Mouse (Mus musculus) MEL-GATA-1-ER (cell line): Measurements from ENCODE around the gene Ccdc82.

Experiments used
- DNase-seq: peaks from one replicate; pipeline ENCODE4 v3.0.0-alpha.2; 2012; ENCODE audit warnings: low read depth; ENCODE audit errors: extremely low read depth

The Ccdc82 gene

DNA sequence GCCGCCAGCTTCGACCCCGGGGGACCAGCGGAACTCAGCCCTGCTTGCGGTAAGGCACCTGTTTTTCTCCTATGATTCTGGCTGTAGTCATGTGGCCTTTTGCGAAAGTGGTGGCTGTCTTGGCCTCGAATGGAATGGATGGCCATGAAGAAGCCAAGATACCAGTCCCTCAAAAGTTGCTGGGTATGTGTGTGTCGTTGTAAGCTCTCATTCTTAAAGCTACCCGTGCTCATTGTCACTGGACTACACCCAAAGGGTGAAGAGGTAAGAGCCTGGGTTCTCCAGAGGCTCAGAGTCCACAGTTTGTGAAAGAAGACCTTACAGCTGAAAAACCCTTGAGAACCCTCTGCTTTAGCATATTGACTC lies 51.7 kb downstream of the Ccdc82 start:
- DNase-seq, result peak; percentile 11

DNA sequence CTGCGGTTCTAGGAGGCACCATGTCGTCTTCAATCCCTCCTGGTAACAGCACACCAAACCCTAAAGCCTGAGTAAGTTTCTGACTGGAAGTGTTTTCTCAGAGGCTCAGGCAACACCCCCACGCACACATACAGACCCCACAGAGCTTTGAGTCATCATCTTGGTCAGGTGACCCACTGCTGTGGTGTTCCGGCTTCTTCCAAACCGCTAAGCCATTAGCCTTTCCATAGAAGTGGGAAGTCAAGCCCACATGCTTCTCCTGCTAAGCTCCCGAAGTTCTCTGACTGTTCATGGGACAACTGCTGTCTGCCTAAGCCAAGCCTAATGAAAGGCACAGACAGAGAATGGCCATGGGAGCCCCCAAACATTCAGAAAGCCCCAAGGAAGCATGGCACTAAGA lies 52.4 kb downstream of the Ccdc82 start:
- no peak for DNase-seq

DNA sequence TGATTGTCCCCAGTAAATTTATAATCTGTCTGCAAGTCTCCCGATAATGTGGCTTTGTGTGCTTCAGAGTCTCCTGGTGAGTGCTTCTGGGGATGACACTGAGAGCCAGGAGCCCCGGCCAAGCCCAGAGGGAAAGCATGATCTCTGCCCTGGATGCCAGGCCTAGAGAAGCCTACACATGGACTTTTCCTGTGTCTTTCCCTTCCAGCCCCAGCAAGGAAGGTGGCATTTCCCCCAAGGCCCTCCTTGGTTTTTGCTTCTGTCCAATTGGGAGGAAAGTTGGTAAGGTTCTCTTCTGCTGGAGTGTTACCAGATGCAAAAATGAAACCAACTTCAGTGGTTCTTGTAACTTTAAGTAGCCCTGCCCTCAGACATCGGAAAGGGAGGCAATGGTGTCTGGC lies 53.3 kb downstream of the Ccdc82 start:
- DNase-seq, result no peak

DNA sequence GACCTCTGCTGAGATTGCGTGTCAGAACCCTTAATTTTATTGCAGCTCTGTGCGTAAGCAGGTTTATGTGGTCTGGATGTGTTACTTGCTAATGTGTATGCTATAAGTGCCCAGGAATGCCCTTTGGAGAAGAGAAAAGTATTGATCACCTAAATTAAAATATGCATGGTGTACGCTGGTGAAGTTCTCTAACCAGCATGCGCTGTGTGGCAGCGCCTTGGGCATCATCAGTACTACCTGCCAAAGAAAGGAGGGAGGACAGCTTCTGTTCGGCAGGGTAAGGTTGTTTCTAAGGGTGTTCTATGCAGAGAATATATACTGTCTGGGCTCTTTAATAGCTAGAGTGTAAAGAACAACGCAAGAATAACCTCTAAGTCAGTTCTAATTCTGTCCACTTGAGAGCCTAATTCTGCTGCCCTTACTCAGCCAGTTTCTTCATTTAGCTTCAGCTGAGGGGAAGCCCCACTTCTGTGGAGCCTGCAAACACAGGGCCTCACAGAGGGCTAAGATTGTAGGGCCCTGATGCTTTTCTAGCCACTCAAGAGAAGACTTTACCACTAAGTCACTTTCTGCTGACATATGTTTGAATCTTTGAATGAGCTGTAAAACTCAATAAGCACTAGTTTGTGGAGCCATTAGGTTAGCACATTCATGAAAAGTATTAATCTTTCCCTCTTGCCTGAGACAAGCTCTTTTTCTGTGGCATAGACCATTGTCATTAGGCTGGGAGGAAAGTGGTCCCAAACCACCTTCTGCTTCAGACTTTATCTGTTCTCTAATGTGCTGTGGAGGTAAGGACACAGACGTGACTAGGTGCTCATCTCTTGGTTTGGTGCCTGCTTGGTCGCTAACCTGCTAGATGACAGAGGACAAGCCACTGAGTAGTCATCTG lies 54.4 kb downstream of the Ccdc82 start:
- no peak for DNase-seq

DNA sequence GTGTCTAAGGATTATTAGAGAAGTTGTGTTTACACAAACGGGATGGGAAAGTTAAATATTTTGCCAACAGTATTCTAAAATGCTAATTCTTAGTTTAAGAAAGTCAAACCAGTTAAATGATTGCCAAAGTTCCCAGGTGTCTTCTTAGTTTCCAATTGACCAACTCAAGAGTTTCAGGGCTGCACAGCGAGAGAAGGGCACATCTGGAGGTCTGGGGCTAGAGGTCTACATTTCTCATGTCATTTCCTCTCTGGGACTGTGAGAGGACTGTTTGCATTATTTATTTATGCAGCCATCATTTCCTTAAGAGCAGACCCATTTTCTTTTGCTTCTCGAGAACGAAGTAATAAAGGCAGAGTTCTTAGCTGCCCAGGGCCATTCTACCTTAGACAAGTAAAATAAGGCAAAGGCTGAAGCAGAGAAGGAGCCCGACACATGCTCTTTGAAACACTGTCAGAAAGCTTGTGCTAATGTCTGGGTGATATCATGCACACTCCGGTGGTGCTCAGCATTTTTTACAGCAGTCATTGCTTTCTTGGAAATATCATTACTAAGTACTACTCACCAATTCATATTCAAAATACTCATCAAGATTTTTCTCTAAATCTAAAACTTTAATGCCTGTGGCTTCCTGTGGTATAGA lies 55.5 kb downstream of the Ccdc82 start:
- DNase-seq, result no peak

DNA sequence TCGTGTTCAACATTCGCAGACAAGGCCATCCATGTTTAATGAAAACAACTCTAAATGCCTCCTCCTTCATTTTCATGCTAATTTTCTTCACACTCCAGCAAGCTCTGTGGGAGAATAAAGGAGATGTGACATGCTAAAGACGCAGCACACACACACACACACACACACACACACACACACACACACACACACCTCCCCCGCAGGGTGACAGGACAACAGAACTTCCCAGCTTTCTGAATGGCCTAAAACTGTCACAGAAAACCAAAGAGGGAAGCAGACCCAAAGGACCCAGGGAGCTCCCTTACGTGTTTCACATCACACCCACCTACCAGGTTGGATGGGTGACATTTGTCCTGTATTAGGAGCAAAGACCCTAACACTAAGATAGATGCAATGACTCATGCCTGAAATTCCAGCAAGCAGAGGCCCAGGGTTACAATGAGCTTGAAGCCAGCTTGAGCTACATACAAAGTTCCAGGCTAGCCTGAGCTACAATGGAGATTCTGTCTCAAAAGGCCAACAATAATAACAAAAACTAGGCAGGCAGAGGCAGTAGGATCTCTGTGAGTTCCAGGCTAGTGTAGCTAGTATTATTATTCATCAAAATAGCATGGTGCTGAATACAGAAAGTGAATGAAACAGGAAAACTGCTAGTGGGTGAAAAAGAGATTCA lies 56.5 kb downstream of the Ccdc82 start:
- DNase-seq, result no peak

DNA sequence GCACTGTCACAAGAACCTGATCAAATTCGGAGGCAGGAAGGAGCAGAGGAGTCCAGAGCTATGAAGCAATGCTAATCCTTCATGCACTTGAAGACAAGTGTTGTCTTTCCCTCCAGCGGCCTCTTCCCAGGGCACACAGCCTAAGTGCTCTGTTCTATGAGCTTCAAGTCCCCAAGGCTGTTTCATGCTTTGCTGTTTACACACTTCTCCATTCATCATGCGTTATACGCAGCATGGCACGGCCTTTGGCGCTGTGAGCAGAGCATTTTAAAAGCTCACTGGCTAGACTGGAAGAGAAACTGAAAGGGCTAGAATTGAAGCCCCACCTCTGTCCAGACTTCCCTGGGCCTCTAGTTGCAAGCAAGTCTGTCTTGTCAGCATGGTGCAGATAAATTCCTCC lies 57.2 kb downstream of the Ccdc82 start:
- DNase-seq, result no peak

DNA sequence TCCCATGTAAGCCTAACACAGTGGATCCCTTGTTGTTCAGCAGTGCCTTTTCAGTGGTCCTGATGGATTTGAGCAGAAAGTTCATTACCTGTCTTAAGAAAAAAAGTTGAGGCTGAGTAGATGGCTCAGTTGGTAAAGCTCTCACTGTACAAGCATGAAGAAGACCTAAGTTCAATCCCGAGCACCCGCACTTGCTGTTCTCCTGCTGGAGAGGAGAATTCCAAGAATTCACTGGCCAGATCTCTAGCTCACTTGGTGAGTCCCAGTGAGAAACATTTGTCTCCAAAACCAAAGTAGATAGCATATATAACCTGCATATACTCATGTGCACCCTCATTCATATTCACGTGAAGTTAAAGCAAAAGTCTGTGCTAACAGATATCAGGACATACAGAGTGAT lies 59.7 kb downstream of the Ccdc82 start:
- no peak for DNase-seq

DNA sequence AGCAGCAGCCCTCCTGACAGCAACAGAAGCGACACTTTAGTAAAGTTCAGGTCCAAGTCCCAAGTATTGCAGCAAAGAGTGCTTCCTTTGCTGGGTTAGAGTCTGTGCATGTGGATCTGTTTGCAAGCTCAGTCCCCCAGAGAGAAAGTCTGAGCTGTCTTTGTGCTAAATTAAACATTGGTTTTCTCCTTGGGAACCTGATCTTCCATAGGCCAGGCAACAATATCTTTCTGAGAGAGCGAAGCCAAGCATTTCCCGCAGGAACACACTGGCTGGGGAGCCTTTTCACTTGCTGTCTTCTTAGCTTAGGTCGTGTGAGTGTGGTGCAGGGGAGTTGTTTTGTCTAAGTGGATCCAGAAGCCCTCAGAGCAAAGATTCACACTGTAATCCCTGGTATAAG lies 60.5 kb downstream of the Ccdc82 start:
- DNase-seq, result no peak

DNA sequence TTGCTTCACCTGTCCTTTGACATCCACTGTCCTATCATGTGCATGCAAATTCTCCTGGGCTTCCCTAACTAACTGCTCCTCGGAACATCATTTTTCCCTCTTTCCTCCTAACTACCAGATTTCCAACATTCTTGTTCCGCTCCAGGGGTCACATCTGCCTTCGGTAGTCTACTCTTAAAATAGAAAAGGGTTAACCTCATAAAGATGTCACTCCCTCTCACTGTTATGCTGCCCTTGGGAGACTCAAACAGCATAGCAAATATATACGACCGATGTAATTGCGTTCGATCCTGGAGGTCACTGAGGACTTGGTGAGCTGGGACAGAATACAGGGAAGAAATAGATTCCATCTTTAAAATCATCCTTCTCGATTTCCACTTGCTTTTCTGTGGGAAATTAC lies 62.0 kb downstream of the Ccdc82 start:
- no peak for DNase-seq

DNA sequence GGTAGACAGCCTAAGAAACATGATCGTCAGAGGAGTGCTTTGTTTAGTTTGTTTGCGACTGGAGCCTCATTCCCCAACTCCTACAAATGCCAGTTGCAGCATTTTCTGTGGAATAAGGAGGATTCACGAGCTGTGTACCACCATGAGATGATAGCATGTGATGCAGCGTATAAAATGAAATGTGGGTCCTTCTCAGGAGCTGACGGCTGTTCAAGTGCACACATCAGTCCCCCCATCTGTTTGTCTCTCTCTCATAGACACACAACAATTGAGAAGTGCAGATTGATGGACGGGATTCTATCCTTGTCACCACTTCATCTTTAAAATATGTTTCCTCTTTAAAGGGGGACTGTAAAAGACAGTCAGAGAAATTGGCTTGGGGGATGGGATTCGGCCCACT lies 63.1 kb downstream of the Ccdc82 start:
- no peak for DNase-seq

DNA sequence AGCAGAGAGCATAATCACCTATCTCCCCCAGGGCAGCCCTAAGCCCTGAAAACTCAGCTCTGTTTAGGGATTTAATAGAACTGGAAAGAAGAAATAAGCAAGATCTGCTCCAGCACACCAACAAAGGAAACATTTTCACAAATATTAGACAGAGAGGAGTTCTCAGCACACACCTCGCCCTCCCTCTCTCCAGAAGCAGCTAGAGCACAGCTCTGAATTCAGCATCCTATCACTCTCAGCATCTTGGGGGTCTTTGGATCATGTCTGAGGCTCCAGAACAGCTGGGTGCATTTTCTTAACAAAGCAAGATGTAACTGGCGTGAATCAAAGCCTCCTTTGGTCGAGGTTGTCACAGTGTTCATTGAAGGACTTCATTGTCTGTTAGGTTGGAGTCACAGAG lies 63.5 kb downstream of the Ccdc82 start:
- no peak for DNase-seq

DNA sequence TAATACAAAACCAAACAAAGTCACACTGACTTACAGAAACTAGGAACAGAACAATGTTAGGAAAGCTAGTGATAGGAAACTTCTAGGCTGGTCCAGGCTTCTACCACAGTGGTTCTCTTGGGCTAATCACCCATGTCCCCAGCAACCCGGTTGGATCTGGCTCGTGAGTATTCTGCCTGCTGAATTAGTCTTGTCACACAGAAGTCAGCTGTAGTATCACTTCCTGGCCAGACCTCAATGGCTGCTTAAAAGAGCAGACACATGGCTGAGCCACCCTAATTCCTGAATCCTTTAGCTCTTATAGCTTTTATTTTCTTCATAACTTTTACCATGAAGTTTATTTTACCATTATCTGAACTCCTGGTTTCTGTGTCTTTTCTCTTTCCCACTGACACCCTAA lies 64.3 kb downstream of the Ccdc82 start:
- no peak for DNase-seq

DNA sequence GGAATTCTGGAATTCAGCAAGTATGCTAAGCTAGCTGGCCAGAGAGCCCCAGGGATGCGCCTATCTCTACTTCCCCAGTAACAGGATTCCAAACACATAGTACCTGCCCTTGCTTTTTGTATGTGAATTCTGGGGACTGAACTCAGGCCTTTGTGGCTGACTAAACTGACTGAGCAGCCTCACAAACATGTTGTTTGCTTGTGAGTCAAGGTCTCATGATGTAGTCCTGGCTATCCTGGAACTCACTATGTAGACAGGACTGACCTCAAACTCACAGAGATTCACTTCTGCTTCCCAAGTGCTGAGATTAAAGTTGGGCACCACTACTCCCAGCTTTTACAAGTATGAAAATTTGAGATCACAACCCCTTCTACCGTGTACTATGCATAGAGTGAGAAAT lies 67.2 kb downstream of the Ccdc82 start:
- DNase-seq, result no peak

DNA sequence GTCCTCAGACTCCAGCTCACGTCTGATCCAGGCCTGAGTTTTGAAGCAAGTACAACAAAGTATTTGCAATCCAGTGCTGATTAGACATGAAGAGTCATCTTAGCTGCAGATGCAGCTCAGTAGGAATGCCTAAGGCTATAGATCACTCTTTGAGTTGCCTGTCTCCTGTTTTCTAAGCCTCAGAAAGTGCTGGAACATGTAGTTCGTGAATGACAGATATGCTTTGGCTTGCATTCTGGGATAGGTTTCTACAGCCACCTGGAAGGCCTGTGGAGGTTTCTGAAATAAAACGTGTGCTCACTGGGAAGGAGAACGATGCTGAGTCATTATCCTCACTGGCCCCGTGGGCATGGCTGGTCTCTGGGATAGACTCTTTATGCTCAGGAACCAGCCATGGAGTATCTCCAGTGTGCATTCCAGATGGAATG lies 67.8 kb downstream of the Ccdc82 start:
- DNase-seq, result no peak

DNA sequence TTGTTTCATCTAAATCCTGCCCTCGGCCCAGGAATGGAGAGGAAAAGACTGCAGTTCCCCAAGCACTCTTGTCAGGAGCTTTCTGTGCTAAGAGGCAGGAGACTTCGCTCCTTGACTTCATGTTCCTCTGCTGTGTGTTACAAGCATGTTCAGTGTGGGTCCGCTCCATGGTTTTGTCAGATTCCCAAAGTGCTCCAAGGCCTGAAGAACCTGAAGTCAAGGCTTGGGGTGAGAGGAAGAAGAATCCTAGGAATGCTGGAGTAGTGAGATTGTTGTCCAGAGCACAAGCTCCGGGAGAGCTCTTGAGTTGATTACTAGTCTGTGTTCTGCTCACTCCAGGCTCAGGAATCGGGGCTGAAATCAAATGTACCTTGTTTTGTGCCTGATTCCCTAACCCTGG lies 68.6 kb downstream of the Ccdc82 start:
- DNase-seq, result no peak

DNA sequence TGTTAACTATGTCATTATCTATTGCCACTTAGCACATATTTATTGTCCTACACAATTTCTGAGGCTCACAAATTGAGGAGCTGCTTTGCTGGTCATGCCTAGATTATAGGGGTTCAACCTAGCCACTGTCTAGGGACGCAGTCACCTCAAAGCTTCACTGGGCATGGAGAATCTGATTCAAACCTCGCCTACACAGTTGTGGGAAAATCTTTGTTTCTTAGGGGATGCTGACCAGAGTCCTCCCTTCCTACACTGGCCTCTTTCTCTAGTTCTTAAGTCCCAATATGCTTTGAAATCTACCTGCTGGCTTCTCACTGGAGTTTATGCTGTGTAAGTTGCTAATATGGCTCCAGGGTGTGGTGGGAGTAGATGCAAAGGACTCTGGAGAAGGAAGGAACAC lies 72.8 kb downstream of the Ccdc82 start:
- DNase-seq, result no peak

DNA sequence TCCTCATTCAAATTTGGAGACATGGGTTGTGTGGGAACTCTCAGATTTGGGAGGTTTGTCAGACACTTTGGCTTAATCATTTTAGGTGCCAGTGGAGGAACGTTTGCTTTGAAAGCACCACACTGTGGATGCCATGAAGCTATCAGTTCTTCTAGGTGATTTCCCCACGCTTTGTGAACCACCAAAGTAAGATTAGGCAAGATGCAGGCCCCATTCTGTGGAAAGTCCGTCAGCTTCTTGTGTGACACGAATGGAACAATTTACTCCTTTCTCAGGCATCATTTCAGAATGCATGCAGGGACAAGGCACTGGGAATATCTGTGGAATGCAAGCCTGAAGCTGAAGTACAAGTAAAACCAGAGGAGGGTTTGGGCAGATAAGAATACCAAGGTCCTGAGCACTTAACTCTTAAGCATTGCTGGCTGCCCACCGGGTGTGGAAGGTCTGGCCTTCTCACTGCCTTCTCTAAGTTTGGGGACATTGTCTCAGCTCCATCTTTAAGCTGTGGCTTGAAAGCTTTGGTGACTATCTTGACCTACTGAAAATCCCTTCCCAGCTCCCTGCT lies 74.1 kb downstream of the Ccdc82 start:
- DNase-seq, result no peak

DNA sequence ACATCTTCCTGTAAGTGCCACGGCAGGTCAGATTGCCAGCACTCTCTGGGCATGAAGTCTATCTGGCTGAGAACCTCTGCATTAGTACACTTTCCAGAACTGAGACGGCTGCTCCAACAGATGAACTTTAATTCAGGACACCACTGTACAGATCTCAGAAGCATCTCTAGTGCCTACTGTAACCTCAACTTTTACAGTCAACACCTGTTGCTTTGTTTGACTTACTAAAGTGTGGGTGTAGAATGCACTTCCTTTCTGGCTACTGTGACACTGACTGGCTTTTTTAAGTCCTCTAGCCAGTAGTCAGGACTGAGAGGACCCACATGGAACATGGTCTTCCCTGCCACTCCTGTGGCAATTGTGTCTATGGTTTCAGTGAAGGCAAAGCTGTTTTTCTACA lies 76.3 kb downstream of the Ccdc82 start:
- no peak for DNase-seq

DNA sequence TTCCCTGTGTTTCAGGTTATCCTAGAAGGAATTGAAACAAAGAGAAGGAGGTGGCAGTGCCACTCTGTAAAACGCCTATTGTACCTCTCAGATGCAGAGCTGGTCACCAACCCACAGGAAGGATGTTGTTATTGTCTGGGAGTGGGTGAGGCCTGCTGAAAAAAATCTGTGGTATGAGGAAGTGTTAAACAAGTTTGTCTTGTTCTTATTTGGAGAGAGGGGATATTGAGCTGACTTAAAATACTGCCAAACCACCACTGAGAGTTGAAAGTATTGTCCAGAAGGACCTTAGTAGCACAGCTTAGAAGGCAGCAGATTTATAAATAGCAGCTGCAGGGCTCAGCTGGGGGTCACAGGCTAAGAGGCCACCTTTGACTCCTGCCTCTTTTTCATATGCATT lies 76.9 kb downstream of the Ccdc82 start:
- no peak for DNase-seq
